Mouse (Mus musculus) cortical plate, adult 2 months (tissue): ENCODE measurements around the gene Pkd1l1. TPM values are rescaled to one million over a fixed set of nuclear protein-coding genes. Genes with fewer than 3 reads are reported as not detected.
A peak's percentile ranks its signal among the peaks of the same experiment; 100 is the strongest.

Experiments used
- H3K27ac ChIP-seq: fragments of 200-500 bp; 2 replicates; pipeline ENCODE4 v1.5.1; 2012; ENCODE audit warnings: low read length, control low read depth, inconsistent platforms; ENCODE audit not compliant: insufficient read depth
- H3K4me1 ChIP-seq: fragments of 200-500 bp; 2 replicates; pipeline ENCODE4 v1.6.1; 2011; ENCODE audit warnings: low read length; ENCODE audit not compliant: control insufficient read depth, insufficient read depth
- H3K4me3 ChIP-seq: fragments of 200-500 bp; 2 replicates; pipeline ENCODE4 v1.5.1; 2011; ENCODE audit warnings: mild to moderate bottlenecking, low read length, control low read depth; ENCODE audit not compliant: insufficient read depth
- CTCF ChIP-seq: fragments of 200-500 bp; IDR thresholded peaks from 2 replicates; pipeline ENCODE4 v1.5.1; 2011; ENCODE audit warnings: mild to moderate bottlenecking, control low read depth, low read length; ENCODE audit not compliant: insufficient read depth; ENCODE audit errors: extremely low read depth
- POLR2A ChIP-seq: fragments of 200-500 bp; IDR thresholded peaks from 2 replicates; pipeline ENCODE4 v1.6.1; 2011; ENCODE audit warnings: mild to moderate bottlenecking, low read length, control low read depth; ENCODE audit not compliant: insufficient read depth; ENCODE audit errors: extremely low read depth
- polyA plus RNA-seq: library from polyadenylated mRNA; depleted of rRNA; stranded (reverse); fragments of >200 nt; gene quantifications from 2 replicates; pipeline ENCODE4 v1.2.3, GENCODE M21; 2012

Gene Pkd1l1
- polyA plus RNA-seq, 1 experiment = 0.06 TPM

GRCm38 (mm10) chr11:8983237-8983861, 10.3 kb upstream of the Pkd1l1 start:
- H3K4me3 ChIP-seq = no peak overlapping the region
- no peaks in the 10 kb centered on the region for H3K4me1 ChIP-seq
- no peak overlapping the region for H3K27ac ChIP-seq
- no peak for TF ChIP-seq POLR2A
- TF ChIP-seq CTCF = peak; percentile 65

GRCm38 (mm10) chr11:8978154-8978553, 5.1 kb upstream of the Pkd1l1 start:
- no peak overlapping the region for H3K4me3 ChIP-seq
- TF ChIP-seq POLR2A (no peak), CTCF (no peak)
- no peaks in the 10 kb centered on the region for H3K4me1 ChIP-seq
- H3K27ac ChIP-seq = no peak overlapping the region

- H3K4me1 ChIP-seq = no peaks in the 10 kb centered on the region
- TF ChIP-seq POLR2A (no peak), CTCF (no peak)
- no peak overlapping the region for H3K4me3 ChIP-seq
- H3K27ac ChIP-seq = no peak overlapping the region
Observed at GRCm38 (mm10) chr11:8972093-8972492, 973 bp downstream of the Pkd1l1 start.

- TF ChIP-seq POLR2A (no peak), CTCF (no peak)
- no peak overlapping the region for H3K4me3 ChIP-seq
- H3K27ac ChIP-seq = no peak overlapping the region
- no peaks in the 10 kb centered on the region for H3K4me1 ChIP-seq
Observed at GRCm38 (mm10) chr11:8970509-8970908, 2.6 kb downstream of the Pkd1l1 start.

- TF ChIP-seq POLR2A (no peak), CTCF (no peak)
- H3K4me1 ChIP-seq = no peaks in the 10 kb centered on the region
- H3K27ac ChIP-seq = no peak overlapping the region
- H3K4me3 ChIP-seq = no peak overlapping the region
Observed at GRCm38 (mm10) chr11:8968094-8968493, 5.0 kb downstream of the Pkd1l1 start.

- TF ChIP-seq CTCF (no peak), POLR2A (no peak)
- H3K4me3 ChIP-seq = no peak overlapping the region
- H3K4me1 ChIP-seq = no peaks in the 10 kb centered on the region
- H3K27ac ChIP-seq = 0 out of 2 replicates have a peak overlapping the region, but pooled peaks have one; percentile 33
Observed at GRCm38 (mm10) chr11:8958572-8958971, 14.5 kb downstream of the Pkd1l1 start.

- no peak overlapping the region for H3K27ac ChIP-seq
- H3K4me1 ChIP-seq = no peaks in the 10 kb centered on the region
- no peak overlapping the region for H3K4me3 ChIP-seq
- TF ChIP-seq POLR2A = no peak
- no peak for TF ChIP-seq CTCF
Observed at GRCm38 (mm10) chr11:8958108-8958507, 15.0 kb downstream of the Pkd1l1 start.

GRCm38 (mm10) chr11:8957023-8957422, 16.0 kb downstream of the Pkd1l1 start:
- TF ChIP-seq POLR2A (no peak), CTCF (peak; percentile 38)
- no peaks in the 10 kb centered on the region for H3K4me1 ChIP-seq
- no peak overlapping the region for H3K4me3 ChIP-seq
- H3K27ac ChIP-seq = no peak overlapping the region

GRCm38 (mm10) chr11:8955678-8956077, 17.4 kb downstream of the Pkd1l1 start:
- TF ChIP-seq POLR2A = no peak
- peak; percentile 48; the same call in 1 of the 2 replicates for TF ChIP-seq CTCF
- no peak overlapping the region for H3K4me3 ChIP-seq
- H3K27ac ChIP-seq = no peak overlapping the region

GRCm38 (mm10) chr11:8949765-8950430, 23.2 kb downstream of the Pkd1l1 start:
- TF ChIP-seq POLR2A = no peak
- TF ChIP-seq CTCF = no peak
- H3K27ac ChIP-seq = no peak overlapping the region
- H3K4me3 ChIP-seq = no peak overlapping the region
- H3K4me1 ChIP-seq = no peaks in the 10 kb centered on the region

More at GRCm38 (mm10) chr11:8955678-8956077, 17.4 kb downstream of the Pkd1l1 start:
- no peaks in the 10 kb centered on the region for H3K4me1 ChIP-seq
